Mouse (Mus musculus): ENCODE measurements around the gene Mterf4. TPM values are rescaled to one million over a fixed set of nuclear protein-coding genes. Genes with fewer than 3 reads are reported as not detected.
"Not testable (repeated sequence)": the region's sequence is repeated elsewhere in the genome, so short reads cannot be mapped to it uniquely, and the experiment has no call there.

Mterf4 gene
- 10 to 100 TPM; 14.1 to 14.9 TPM for total RNA-seq (2021)

- intact Hi-C loops (cut with DNase I), result loop anchor here (10.0 kb wide), 1 partner anchor 131 kb away; no protein-coding TSS in a partner anchor
- DNase-seq, result peak; percentile 84 to 90
Observed at GRCm38 (mm10) chr1:93305581-93306337, at the start of gene Mterf4. Gene Mterf4 (minus strand): TSS chr1:93305915.

GRCm38 (mm10) chr1:93352724-93353123, 47.0 kb upstream of the Mterf4 start:
- peak in 1 of 2 experiments; percentile 4 for DNase-seq
- intact Hi-C loops (cut with DNase I), result no loop called here

- intact Hi-C loops (cut with DNase I), result loop anchor here (10.0 kb wide), 2 partner anchors 405 to 445 kb away; partner anchors contain the start of genes Atg4b and Thap4
Observed at GRCm38 (mm10) chr1:93349701-93350100, 44.0 kb upstream of the Mterf4 start.

GRCm38 (mm10) chr1:93347176-93347575, 41.5 kb upstream of the Mterf4 start:
- intact Hi-C loops (cut with DNase I), result loop anchor here (10.0 kb wide), 2 partner anchors 408 to 448 kb away; partner anchors contain the start of genes Atg4b and Thap4
- no peak for DNase-seq

More at GRCm38 (mm10) chr1:93349701-93350100, 44.0 kb upstream of the Mterf4 start:
- no peak for DNase-seq

- intact Hi-C loops (cut with DNase I), result loop anchor here (1.0 to 10.0 kb wide), 4 partner anchors 169 to 451 kb away; partner anchors contain the start of genes Atg4b, Farp2 and Thap4
- DNase-seq, result peak; percentile 97
Observed at GRCm38 (mm10) chr1:93343504-93344047, 37.9 kb upstream of the Mterf4 start.

- peak; percentile 96 to 97 for DNase-seq
- intact Hi-C loops (cut with DNase I), result loop anchor here (5.0 to 10.0 kb wide), 3 partner anchors 169 to 452 kb away; partner anchors contain the start of genes Atg4b, Farp2 and Thap4
Observed at GRCm38 (mm10) chr1:93342648-93343503, 37.2 kb upstream of the Mterf4 start, which contains the start of the genes Ppp1r7 and Pask. Gene Ppp1r7 (plus strand): TSS chr1:93342854. Gene Pask (minus strand): TSS chr1:93343482.

GRCm38 (mm10) chr1:93334621-93335020, 28.9 kb upstream of the Mterf4 start:
- DNase-seq, result no peak
- intact Hi-C loops (cut with DNase I), result no loop called here

- no peak for DNase-seq
- intact Hi-C loops (cut with DNase I), result no loop called here
Observed at GRCm38 (mm10) chr1:93326446-93326845, 20.7 kb upstream of the Mterf4 start.

- intact Hi-C loops (cut with DNase I), result no loop called here
- DNase-seq, result no peak
Observed at GRCm38 (mm10) chr1:93323973-93324372, 18.3 kb upstream of the Mterf4 start.

GRCm38 (mm10) chr1:93300578-93300977, 5.1 kb downstream of the Mterf4 start:
- peak; percentile 54 to 55 for DNase-seq
- intact Hi-C loops (cut with DNase I), result loop anchor here (10.0 kb wide), 1 partner anchor 126 kb away; no protein-coding TSS in a partner anchor

GRCm38 (mm10) chr1:93299791-93300190, 5.9 kb downstream of the Mterf4 start:
- intact Hi-C loops (cut with DNase I), result loop anchor here (10.0 kb wide), 1 partner anchor 125 kb away; no protein-coding TSS in a partner anchor
- DNase-seq, result no peak

GRCm38 (mm10) chr1:93294491-93294890, 11.2 kb downstream of the Mterf4 start:
- intact Hi-C loops (cut with DNase I); DNase-seq: not testable (repeated sequence)

GRCm38 (mm10) chr1:93292006-93292405, 13.7 kb downstream of the Mterf4 start:
- DNase-seq, result no peak
- intact Hi-C loops (cut with DNase I), result no loop called here

GRCm38 (mm10) chr1:93291591-93291990, 14.1 kb downstream of the Mterf4 start:
- intact Hi-C loops (cut with DNase I), result no loop called here
- DNase-seq, result no peak

- intact Hi-C loops (cut with DNase I), result no loop called here
Observed at GRCm38 (mm10) chr1:93290956-93291355, 14.8 kb downstream of the Mterf4 start.

GRCm38 (mm10) chr1:93289678-93290214, 16.0 kb downstream of the Mterf4 start:
- DNase-seq, result no peak
- intact Hi-C loops (cut with DNase I), result no loop called here

More at GRCm38 (mm10) chr1:93290956-93291355, 14.8 kb downstream of the Mterf4 start:
- DNase-seq, result no peak

GRCm38 (mm10) chr1:93277041-93277440, 28.7 kb downstream of the Mterf4 start:
- intact Hi-C loops (cut with DNase I), result no loop called here
- no peak for DNase-seq

- no peak for DNase-seq
- intact Hi-C loops (cut with DNase I), result no loop called here
Observed at GRCm38 (mm10) chr1:93275561-93275960, 30.2 kb downstream of the Mterf4 start.

GRCm38 (mm10) chr1:93272409-93272821, 33.3 kb downstream of the Mterf4 start:
- intact Hi-C loops (cut with DNase I), result no loop called here
- DNase-seq, result peak; percentile 28 to 57

- no peak for DNase-seq
- intact Hi-C loops (cut with DNase I), result no loop called here
Observed at GRCm38 (mm10) chr1:93271751-93272150, 34.0 kb downstream of the Mterf4 start.
